Mouse (Mus musculus) olfactory bulb, adult 2 months (tissue): ENCODE measurements around the gene Map3k11. TPM values are rescaled to one million over a fixed set of nuclear protein-coding genes. Genes with fewer than 3 reads are reported as not detected.
A peak's percentile ranks its signal among the peaks of the same experiment; 100 is the strongest.

Experiments
- H3K27ac ChIP-seq: fragments of 200-500 bp; 2 replicates; pipeline ENCODE4 v1.5.1; 2012; ENCODE audit warnings: low read depth, low read length; ENCODE audit not compliant: insufficient read depth
- H3K4me1 ChIP-seq: fragments of 200-500 bp; 2 replicates; pipeline ENCODE4 v1.6.1; 2012; ENCODE audit warnings: low read length; ENCODE audit not compliant: control insufficient read depth, insufficient read depth
- H3K4me3 ChIP-seq: fragments of 200-500 bp; 2 replicates; pipeline ENCODE4 v1.5.1; 2012; ENCODE audit warnings: mild to moderate bottlenecking, low read depth, low read length, moderate library complexity; ENCODE audit not compliant: insufficient read depth
- CTCF ChIP-seq: fragments of 200-500 bp; IDR thresholded peaks from 2 replicates; pipeline ENCODE4 v1.5.1; 2012; ENCODE audit warnings: low read depth, mild to moderate bottlenecking, low read length, moderate library complexity; ENCODE audit not compliant: insufficient read depth
- POLR2A ChIP-seq: fragments of 200-500 bp; IDR thresholded peaks from 2 replicates; pipeline ENCODE4 v1.6.1; 2012; ENCODE audit warnings: mild to moderate bottlenecking, low read depth, low read length, moderate library complexity; ENCODE audit not compliant: insufficient read depth
- WGBS: fragments of 180-500 bp; shearing (Covaris S2); methylation state at CpG from one replicate; pipeline ENCODE4 v1.1.7; 2018; 5-methylcytosine and 5-hydroxymethylcytosine counted together
- polyA plus RNA-seq: library from polyadenylated mRNA; stranded (reverse); fragments of >200 nt; gene quantifications from 2 replicates; pipeline ENCODE4 v1.2.4, GENCODE M21; 2012; ENCODE audit warnings: low replicate concordance; ENCODE audit not compliant: missing spikeins, insufficient read depth, insufficient read length

Map3k11 gene
- polyA plus RNA-seq, 1 experiment: not detected

DNA sequence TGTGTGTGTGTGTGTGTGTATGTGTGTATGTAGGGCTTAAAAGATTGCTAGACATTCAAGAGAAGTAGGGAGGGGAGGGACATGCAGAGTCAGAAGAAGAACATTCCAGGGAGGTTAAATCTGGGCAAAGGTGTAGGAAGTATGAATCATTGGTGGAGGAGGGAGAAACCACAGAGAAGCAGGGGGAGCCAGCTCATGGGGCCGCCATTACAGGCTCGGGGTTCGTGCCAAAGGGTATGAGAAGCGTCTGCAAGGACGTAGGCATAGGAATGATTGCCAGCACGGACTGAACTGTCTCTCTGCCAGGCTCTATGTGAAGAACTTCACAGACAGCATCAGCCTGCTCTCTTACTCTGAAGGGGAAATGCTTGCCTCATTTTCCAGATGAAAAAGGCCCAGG lies 60.9 kb downstream of the Map3k11 start:
- 34% methylated on average over 6 of the region's 6 CpGs for WGBS
- TF ChIP-seq CTCF (no peak), POLR2A (no peak)
- Histone ChIP-seq H3K27ac (peak overlapping the region; percentile 75), H3K4me3 (no peak overlapping the region), H3K4me1 (peaks cover 49% of the 10 kb centered on the region)

DNA sequence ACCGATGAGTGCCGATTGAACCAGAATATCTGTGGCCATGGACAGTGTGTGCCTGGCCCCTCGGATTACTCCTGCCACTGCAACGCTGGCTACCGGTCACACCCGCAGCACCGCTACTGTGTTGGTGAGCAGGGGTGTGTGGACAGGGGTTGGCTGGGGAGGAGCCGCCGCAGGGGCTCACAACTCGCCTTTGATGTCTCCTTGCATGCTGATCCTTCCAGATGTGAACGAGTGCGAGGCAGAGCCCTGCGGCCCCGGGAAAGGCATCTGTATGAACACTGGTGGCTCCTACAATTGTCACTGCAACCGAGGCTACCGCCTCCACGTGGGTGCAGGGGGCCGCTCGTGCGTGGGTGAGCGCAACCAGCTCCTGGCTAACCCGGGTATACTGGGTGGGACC lies 62.4 kb downstream of the Map3k11 start:
- Histone ChIP-seq H3K27ac (no peak overlapping the region), H3K4me3 (no peak overlapping the region)

DNA sequence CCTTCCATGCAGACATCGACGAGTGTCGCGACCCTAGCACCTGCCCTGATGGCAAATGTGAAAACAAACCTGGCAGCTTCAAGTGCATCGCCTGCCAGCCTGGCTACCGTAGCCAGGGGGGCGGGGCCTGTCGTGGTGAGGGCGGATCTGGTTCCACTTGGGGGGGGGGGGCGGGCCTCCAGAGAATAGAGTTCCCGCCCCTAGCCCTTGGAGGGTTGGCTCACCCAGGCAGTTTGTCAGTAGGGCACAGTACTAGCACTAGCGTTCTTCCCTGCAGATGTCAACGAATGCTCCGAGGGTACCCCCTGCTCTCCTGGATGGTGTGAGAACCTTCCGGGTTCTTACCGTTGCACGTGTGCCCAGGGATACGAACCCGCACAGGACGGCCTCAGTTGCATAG lies 63.2 kb downstream of the Map3k11 start:
- H3K27ac ChIP-seq: no peak overlapping the region
- 28% methylated on average over 20 of the region's 20 CpGs for WGBS
- TF ChIP-seq CTCF (no peak), POLR2A (no peak)
- peaks cover 37% of the 10 kb centered on the region for H3K4me1 ChIP-seq
- H3K4me3 ChIP-seq: no peak overlapping the region

More for the DNA sequence above, 62.4 kb downstream of the Map3k11 start:
- TF ChIP-seq POLR2A: no peak
- no peak for TF ChIP-seq CTCF
- H3K4me1 ChIP-seq: peaks cover 37% of the 10 kb centered on the region
- WGBS: 33% methylated on average over 22 of the region's 22 CpGs

Other genes starting within 250 kb of the Map3k11 start
- not detected in 2 replicates for gene Fosl1, start 241.2 kb upstream of the Map3k11 start, polyA plus RNA-seq
- not detected in 2 replicates for gene Ccdc85b, start 230.8 kb upstream of the Map3k11 start, polyA plus RNA-seq
- gene Fibp, start 228.1 kb upstream of the Map3k11 start, polyA plus RNA-seq: not detected in 2 replicates
- not detected in 2 replicates for gene Ctsw, start 220.2 kb upstream of the Map3k11 start, polyA plus RNA-seq
- not detected in 2 replicates for gene Efemp2, start 214.8 kb upstream of the Map3k11 start, polyA plus RNA-seq
- not detected in 2 replicates for gene Mus81, start 200.3 kb upstream of the Map3k11 start, polyA plus RNA-seq
- gene Cfl1, start 198.3 kb upstream of the Map3k11 start, polyA plus RNA-seq: 1,186 and 1,283 TPM in 2 replicates
- not detected in 2 replicates for gene 1700020D05Rik, start 185.0 kb upstream of the Map3k11 start, polyA plus RNA-seq
- gene Snx32, start 178.2 kb upstream of the Map3k11 start, polyA plus RNA-seq: not detected in 2 replicates
- gene Ovol1, start 128.1 kb upstream of the Map3k11 start, polyA plus RNA-seq: not detected in 2 replicates
- not detected in 2 replicates for gene Ap5b1, start 120.7 kb upstream of the Map3k11 start, polyA plus RNA-seq
- not detected in 2 replicates for gene Rnaseh2c, start 86.9 kb upstream of the Map3k11 start, polyA plus RNA-seq
- gene Kat5, start 78.5 kb upstream of the Map3k11 start, polyA plus RNA-seq: not detected in 2 replicates
- not detected in 2 replicates for gene Rela, start 51.3 kb upstream of the Map3k11 start, polyA plus RNA-seq
- gene Sipa1, start 25.0 kb upstream of the Map3k11 start, polyA plus RNA-seq: not detected in 2 replicates
- not detected in 2 replicates for gene Pcnx3, start 166 bp downstream of the Map3k11 start, polyA plus RNA-seq
- not detected in 2 replicates for gene Kcnk7, start 15.6 kb downstream of the Map3k11 start, polyA plus RNA-seq
- not detected in 2 replicates for gene Ehbp1l1, start 37.6 kb downstream of the Map3k11 start, polyA plus RNA-seq
- gene Fam89b, start 40.9 kb downstream of the Map3k11 start, polyA plus RNA-seq: not detected in 2 replicates
- not detected in 2 replicates for gene Ltbp3, start 52.2 kb downstream of the Map3k11 start, polyA plus RNA-seq
- gene Scyl1, start 82.7 kb downstream of the Map3k11 start, polyA plus RNA-seq: not detected in 2 replicates
- gene Frmd8, start 186.5 kb downstream of the Map3k11 start, polyA plus RNA-seq: not detected in 2 replicates
- not detected in 2 replicates for gene Slc25a45, start 189.1 kb downstream of the Map3k11 start, polyA plus RNA-seq
- not detected in 2 replicates for gene Tigd3, start 205.4 kb downstream of the Map3k11 start, polyA plus RNA-seq
- gene Dpf2, start 224.3 kb downstream of the Map3k11 start, polyA plus RNA-seq: not detected in 2 replicates
- gene Cdc42ep2, start 236.1 kb downstream of the Map3k11 start, polyA plus RNA-seq: not detected in 2 replicates